Mouse (Mus musculus): ENCODE measurements around the gene Kcnab3. TPM values are rescaled to one million over a fixed set of nuclear protein-coding genes. Genes with fewer than 3 reads are reported as not detected.

Kcnab3 gene
- total RNA-seq, 1 experiment from 2014 or later, result 6.9 TPM

DNA sequence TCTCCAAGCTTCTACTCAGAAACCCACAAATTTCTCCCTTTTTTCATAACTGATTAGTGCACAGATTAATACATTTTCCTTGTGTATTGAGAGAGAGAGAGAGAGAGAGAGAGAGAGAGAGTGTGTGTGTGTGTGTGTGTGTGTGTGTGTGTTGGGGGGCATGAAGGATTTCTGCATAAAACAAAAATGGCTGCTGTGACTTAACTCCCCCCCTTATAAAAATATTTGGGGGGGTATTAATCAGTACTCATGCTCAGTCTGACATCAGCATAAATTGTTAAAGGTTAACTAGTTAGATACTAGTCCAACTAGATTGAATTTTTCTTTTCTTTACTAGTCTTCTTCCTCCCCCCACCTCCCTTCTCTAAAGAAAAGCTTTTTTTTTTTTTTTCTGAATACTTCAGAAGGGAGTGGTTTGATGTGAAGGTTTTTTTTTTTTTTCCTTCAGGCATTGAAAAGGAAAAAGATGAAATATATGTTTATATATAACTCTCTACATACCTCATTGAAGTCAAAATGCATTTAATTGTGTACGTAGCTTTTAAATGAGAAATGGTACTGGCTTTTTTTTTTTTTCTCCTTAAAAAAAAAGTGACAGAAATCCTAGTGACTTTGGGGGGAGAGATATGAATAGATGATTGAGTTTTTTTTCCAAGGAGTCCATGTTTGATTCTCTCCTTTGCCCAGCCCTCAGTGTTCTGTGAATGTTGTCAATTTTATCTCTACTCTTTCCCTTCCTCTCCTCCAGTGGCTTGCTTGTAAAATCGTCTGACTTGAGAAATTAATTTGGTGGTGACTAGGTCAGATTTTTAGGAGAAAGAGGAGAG is 44.1 kb downstream of the Kcnab3 start:
- no peak for DNase-seq

DNA sequence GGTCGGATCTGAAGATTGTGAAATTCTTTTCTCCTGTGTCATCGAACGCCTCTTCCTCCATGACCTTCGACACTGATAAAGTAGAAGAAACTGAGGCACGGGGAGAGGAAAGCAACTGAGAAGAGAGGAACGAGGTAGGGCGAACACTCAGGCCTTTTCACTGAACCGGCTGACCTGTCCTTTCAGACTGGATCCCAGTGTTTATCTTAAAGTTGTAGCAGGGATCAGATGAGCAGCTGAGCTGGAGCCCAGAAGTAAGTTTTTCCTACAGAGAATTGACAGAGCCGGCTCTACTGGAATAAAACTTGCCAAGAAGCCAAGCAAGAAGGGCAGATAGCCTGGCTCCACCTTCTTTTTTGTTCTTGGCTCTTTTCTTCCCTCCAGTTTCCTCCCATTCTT is 44.8 kb downstream of the Kcnab3 start:
- DNase-seq, result no peak

DNA sequence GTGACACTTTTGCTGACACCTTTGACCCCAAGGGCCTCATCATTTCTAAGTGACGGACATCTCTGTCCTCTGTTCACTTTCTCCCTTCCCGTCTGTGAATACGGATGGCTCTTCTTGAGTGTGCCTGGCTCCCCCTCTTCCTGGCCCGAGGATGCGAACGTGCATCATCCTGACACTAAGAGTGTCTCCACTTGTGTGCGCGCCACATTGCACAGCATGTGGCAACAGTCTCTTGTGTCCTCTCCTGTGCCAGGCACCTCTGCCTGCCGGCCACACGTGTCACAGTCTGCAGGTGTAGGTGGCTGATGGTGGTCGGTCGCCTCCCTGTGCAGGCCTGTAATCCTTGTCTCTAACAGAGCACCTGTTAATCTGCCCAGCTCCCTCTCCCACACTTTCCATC is 45.5 kb downstream of the Kcnab3 start:
- no peak for DNase-seq

DNA sequence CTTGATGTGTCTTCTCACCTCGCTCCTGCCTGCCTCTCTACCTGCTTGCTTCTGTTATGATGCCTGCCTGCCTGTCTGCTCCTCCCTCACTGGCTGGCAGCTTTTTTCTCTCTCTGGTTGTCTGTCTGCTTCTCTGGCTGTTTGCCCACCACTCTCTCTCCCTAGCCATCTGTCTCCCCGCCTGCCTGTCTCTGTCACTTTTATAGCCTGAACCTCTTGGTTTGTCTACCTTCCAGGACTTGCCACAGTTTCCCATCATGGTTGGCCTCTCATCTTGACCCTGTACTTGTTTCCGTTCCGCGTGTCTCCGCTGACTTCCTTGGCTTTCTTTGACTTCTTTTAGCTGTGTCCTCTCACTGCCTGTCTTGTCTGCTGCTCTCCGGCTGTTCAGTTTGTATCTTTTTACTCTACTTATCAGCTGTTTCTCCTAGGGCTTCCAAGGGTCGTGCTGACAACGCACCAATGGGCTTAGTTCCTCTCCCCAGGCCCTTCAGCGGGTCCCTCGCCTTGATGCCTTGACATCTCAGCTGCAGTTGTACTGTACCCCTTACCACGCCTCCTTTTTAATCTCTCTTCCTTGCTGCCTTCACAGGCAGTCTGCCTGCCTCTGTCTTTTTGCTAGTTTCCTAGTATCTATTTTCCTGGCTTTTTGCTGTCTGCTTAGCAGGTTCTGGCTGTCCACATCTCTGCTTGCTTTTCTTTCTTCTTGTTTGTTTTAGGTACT is 46.2 kb downstream of the Kcnab3 start:
- DNase-seq, result peak; percentile 36

DNA sequence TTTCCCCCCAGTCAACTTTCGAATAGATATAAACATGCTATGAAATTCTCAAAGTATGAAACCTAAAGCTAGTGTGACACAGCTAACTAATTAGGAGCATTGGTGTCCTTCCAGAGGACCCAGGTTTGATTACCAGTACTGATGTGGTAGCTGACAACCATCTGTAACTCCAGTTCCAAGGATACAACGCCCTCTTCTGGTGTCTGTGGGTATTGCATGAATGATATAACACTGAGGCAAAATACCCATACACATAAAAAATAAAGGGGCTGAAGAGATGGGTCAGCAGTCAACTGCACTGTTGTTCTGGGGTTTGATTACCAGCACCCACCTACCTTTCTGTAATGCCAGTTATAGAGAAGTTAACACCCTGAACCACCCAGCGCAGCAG is 46.7 kb downstream of the Kcnab3 start:
- no peak for DNase-seq

DNA sequence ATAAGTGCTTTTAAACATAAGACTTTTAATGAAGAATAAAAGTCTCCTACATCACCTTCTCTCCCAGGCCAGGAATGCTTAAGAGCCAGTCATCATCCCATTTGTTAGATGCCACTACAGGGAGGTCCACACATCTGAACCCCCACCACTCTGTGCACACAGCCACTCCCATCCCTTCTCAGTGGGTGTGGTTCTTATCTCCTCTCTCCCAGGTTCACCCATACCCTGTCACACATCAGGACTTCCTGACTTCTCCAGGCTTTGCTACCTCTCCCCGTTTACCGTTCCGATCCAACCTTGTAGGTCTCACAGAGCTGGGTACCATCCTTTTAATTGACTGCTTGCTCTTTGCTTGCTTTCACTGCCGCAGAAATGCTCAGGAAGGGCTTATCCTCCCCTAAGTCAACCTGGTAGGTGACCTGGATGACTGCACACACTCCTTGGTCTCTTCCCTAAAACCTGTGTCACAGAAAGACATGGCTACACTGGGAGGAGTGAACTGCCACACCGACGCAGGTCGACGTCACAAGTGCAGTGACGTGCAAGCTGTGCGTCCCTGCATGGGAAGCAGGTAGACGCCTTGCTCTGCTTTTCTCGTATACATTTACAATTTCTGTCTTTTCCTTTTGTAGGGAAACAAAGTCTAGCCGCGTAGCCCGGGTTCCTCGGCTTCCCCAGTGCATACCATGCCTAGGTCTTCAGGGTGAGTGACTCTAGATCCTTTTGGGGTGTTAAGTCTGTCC is 47.3 kb downstream of the Kcnab3 start:
- DNase-seq, result no peak

DNA sequence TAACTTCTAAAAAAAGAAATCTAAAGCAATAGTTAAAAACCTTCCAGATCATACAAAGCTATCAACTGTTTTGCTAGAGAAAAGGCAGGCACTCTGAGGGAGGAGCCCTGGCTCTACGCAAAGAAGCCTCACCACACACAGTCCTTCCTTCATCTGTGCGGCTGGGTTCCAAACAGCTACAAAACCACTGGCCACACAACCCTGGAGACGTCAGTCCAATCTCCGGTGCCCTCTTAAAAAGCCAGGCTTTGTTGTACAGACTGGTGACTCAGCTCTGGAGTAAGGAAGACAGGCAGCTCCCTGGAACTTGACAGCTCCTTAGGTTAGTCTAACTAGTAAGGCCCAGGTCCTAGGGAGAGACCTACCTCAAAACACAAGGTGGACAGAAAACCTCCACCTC is 49.6 kb downstream of the Kcnab3 start:
- no peak for DNase-seq

DNA sequence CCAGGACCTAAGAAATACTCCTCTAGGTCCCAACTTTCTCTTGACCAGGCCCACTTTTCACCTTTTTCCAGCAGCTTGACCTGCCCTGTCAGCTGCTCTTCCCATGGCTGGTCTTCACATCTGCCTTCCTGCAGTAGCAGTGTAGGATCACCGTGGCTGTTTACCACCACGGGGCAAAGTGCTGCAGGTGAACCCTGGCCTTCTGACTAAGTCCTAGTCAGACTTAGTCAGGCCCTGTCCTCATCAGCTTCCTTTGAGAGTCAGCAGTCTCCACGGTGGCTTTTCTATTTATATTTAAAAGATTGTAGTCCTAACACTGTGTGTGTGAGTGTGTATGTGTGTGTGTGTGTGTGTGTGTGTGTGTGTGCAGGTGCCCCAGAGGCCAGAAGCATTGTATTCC is 51.7 kb downstream of the Kcnab3 start:
- DNase-seq, result no peak

DNA sequence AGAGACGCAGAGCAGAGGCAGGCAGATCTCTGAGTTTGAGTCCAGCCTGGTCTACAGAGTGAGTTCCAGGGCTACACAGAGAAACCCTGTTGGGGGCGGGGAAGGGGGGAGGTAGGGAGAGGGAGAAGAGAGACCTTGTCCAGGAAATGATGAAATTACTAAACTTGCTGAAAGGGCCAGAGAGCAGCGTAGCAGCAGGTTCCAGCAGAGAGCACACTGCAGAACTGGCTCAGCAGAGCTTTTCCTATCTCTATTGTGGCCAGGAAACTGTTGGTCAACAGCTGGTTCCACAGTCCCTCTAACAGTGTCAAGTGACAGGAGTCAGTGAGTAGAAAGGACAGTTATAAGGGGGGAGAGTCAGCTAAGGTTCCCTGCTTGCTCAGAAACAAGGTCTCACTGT is 53.5 kb downstream of the Kcnab3 start:
- no peak for DNase-seq

DNA sequence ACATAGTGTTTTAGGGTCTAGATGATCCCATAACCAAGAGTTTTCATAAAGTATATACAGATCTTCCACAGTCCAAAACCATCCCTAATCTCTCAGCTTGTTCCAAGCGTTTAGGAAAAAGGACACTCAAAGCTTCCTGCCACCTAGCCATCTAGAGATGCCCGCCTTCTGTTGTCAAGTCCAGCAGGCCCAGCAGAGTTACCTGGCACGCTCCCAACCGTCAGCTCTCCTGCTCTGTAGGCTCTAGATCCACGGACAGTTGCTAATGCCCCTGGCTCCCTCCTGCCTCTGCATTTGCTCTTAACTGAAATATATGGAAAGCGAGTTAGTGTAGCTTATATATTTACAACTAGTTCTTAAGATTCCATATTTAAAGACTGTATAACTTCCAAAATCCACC is 55.3 kb downstream of the Kcnab3 start:
- no peak for DNase-seq

Other genes with a start within 250 kb of the Kcnab3 start
- gene Vamp2, start 237.8 kb upstream of the Kcnab3 start, total RNA-seq (2021), result 111 and 139 TPM in 2 replicates
- 116 and 118 TPM in 2 replicates for gene Per1, start 231.0 kb upstream of the Kcnab3 start, total RNA-seq (2021)
- gene Hes7, start 205.9 kb upstream of the Kcnab3 start, total RNA-seq (2021), result 0.37 TPM in 1 of 2 replicates, not detected in the other
- gene 9130213A22Rik, start 203.7 kb upstream of the Kcnab3 start, total RNA-seq (2021), result 0.38 and 0.41 TPM in 2 replicates
- gene Aloxe3, start 200.4 kb upstream of the Kcnab3 start, total RNA-seq (2021), result 1.2 and 1.6 TPM in 2 replicates
- not detected in 2 replicates for gene Alox12b, start 169.3 kb upstream of the Kcnab3 start, total RNA-seq (2021)
- 0.19 TPM in 1 of 2 replicates, not detected in the other for gene Alox8, start 128.4 kb upstream of the Kcnab3 start, total RNA-seq (2021)
- gene Gucy2e, start 89.2 kb upstream of the Kcnab3 start, total RNA-seq (2021), result not detected in 2 replicates
- gene Cntrob, start 2.5 kb upstream of the Kcnab3 start, total RNA-seq (2021), result 9.0 and 10.7 TPM in 2 replicates
- gene Trappc1, start 2.3 kb upstream of the Kcnab3 start, total RNA-seq (2021), result 82.9 and 83.2 TPM in 2 replicates
- gene Rnf227, start 14.2 kb downstream of the Kcnab3 start, total RNA-seq (2021), result 4.1 and 5.4 TPM in 2 replicates
- gene Chd3, start 43.1 kb downstream of the Kcnab3 start, total RNA-seq (2021), result 109 and 118 TPM in 2 replicates
- gene Naa38, start 69.2 kb downstream of the Kcnab3 start, total RNA-seq (2021), result 124 and 137 TPM in 2 replicates
- 34.2 and 42.6 TPM in 2 replicates for gene Cyb5d1, start 69.4 kb downstream of the Kcnab3 start, total RNA-seq (2021)
- 29.5 and 30.2 TPM in 2 replicates for gene Tmem88, start 72.0 kb downstream of the Kcnab3 start, total RNA-seq (2021)
- gene Kdm6b, start 87.4 kb downstream of the Kcnab3 start, total RNA-seq (2021), result 53.7 and 61.3 TPM in 2 replicates
- gene Dnah2, start 222.9 kb downstream of the Kcnab3 start, total RNA-seq (2021), result 0.22 and 0.49 TPM in 2 replicates
- gene Efnb3, start 233.9 kb downstream of the Kcnab3 start, total RNA-seq (2021), result 1.5 and 2.0 TPM in 2 replicates